Mouse (Mus musculus) erythroblast, embryonic 14.5 days (primary cell): ENCODE results near the gene Zfp473.
"Not testable (repeated sequence)": the region's sequence is repeated elsewhere in the genome, so short reads cannot be mapped to it uniquely, and the experiment has no call there.

Source experiments
- GATA1 ChIP-seq: IDR thresholded peaks from 2 replicates; pipeline ENCODE4 v1.6.1; 2012; ENCODE audit warnings: low read length, inconsistent platforms, mixed read lengths
- TAL1 ChIP-seq: IDR thresholded peaks from 3 replicates; pipeline ENCODE4 v1.6.1; 2012; ENCODE audit warnings: low read length, inconsistent platforms, mixed read lengths

DNA sequence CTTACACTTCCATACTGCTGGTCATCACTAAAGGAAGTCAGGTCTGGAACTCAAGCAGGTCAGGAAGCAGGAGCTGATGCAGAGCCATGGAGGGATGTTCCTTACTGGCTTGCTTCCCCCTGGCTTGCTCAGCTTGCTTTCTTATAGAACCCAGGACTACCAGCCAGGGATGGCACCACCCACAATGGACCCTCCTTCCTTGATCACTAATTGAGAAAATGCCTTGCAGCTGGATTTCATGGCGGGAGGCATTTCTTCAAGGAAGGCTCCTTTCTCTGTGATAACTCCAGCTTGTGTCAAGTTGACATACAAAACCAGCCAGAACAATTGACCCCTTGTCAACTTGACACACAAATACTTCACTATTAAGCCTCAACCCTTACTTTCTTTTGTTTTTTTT, at the start of gene Zfp473:
- not testable (repeated sequence) for TF ChIP-seq TAL1, GATA1
